Mouse (Mus musculus) spleen, adult 2 months (tissue): Measurements from ENCODE around the gene Fanca.

Experiments
- CTCF ChIP-seq: fragments of 200-500 bp; IDR thresholded peaks from 2 replicates; pipeline ENCODE4 v1.5.1; 2011; ENCODE audit warnings: mild to moderate bottlenecking, inconsistent platforms; ENCODE audit not compliant: insufficient read depth, insufficient read length, insufficient replicate concordance; ENCODE audit errors: extremely low read depth
- POLR2A ChIP-seq: fragments of 200-500 bp; IDR thresholded peaks from 2 replicates; pipeline ENCODE4 v1.6.1; 2011; ENCODE audit warnings: low read depth, low read length, inconsistent platforms

- TF ChIP-seq CTCF (no peak), POLR2A (no peak)
These were observed 64.1 kb downstream of the Fanca start, which contains the start of the genes Zfp276 and Vps9d1 for GRCm38 (mm10) chr8:123254099-123254885.
